Mouse (Mus musculus) layer of hippocampus, adult 2 months (tissue): ENCODE measurements around the gene Wnk1. TPM values are rescaled to one million over a fixed set of nuclear protein-coding genes. Genes with fewer than 3 reads are reported as not detected.

ENCODE experiments used
- DNase-seq, 2 experiments: peaks; one replicate each; pipeline ENCODE4 v3.0.0; 2022; ENCODE audit warnings: low spot score in 2 of 2
- H3K27ac ChIP-seq: fragments of 200-600 bp; 2 replicates; pipeline ENCODE4 v1.8.1; 2022
- H3K4me3 ChIP-seq: fragments of 200-600 bp; 2 replicates; pipeline ENCODE4 v1.8.1; 2022; ENCODE audit warnings: mild to moderate bottlenecking
- CTCF ChIP-seq: fragments of 200-600 bp; conservative IDR thresholded peaks from 2 replicates; pipeline ENCODE4 v1.8.1; 2022; ENCODE audit warnings: antibody characterized with exemption, mild to moderate bottlenecking, moderate library complexity
- total RNA-seq, 2 experiments: library from RNA; stranded (reverse); gene quantifications; 2 replicates each; pipeline ENCODE4 v1.2.3; 2021

The Wnk1 gene
- total RNA-seq, 2 experiments from 2014 or later = 185 to 194 TPM

GRCm38 (mm10) chr6:120065552-120066177 lies 27.2 kb upstream of the Wnk1 start:
- H3K27ac ChIP-seq = no peak overlapping the region
- no peak overlapping the region for H3K4me3 ChIP-seq
- DNase-seq = no peak
- no peak for TF ChIP-seq CTCF

GRCm38 (mm10) chr6:120064627-120065026 lies 26.2 kb upstream of the Wnk1 start:
- DNase-seq = no peak
- no peak for TF ChIP-seq CTCF
- H3K27ac ChIP-seq = peak overlapping the region; percentile 28; the same call in 1 of the 2 replicates
- H3K4me3 ChIP-seq = no peak overlapping the region

- DNase-seq = peak in 1 of 2 experiments; percentile 3
- no peak overlapping the region for H3K4me3 ChIP-seq
- no peak for TF ChIP-seq CTCF
- H3K27ac ChIP-seq = peak overlapping the region; percentile 68
Measured at GRCm38 (mm10) chr6:120062934-120063333, 24.5 kb upstream of the Wnk1 start.

- H3K4me3 ChIP-seq = no peak overlapping the region
- TF ChIP-seq CTCF = no peak
- no peak overlapping the region for H3K27ac ChIP-seq
- DNase-seq = no peak
Measured at GRCm38 (mm10) chr6:120055666-120056540, 17.4 kb upstream of the Wnk1 start.

- DNase-seq = no peak
- Histone ChIP-seq H3K4me3 (no peak overlapping the region), H3K27ac (no peak overlapping the region)
- no peak for TF ChIP-seq CTCF
Measured at GRCm38 (mm10) chr6:120054412-120054811, 15.9 kb upstream of the Wnk1 start.

GRCm38 (mm10) chr6:120047705-120048292 lies 9.3 kb upstream of the Wnk1 start:
- H3K27ac ChIP-seq = no peak overlapping the region
- no peak overlapping the region for H3K4me3 ChIP-seq
- no peak for DNase-seq
- no peak for TF ChIP-seq CTCF

GRCm38 (mm10) chr6:120045406-120045805 lies 6.9 kb upstream of the Wnk1 start:
- no peak for DNase-seq
- no peak for TF ChIP-seq CTCF
- H3K4me3 ChIP-seq = no peak overlapping the region
- H3K27ac ChIP-seq = no peak overlapping the region

- DNase-seq = no peak
- H3K27ac ChIP-seq = no peak overlapping the region
Measured at GRCm38 (mm10) chr6:120042632-120043220, 4.3 kb upstream of the Wnk1 start.

GRCm38 (mm10) chr6:120040557-120040857 lies 2.0 kb upstream of the Wnk1 start:
- no peak for DNase-seq
- no peak for TF ChIP-seq CTCF
- Histone ChIP-seq H3K4me3 (no peak overlapping the region), H3K27ac (no peak overlapping the region)

More at GRCm38 (mm10) chr6:120042632-120043220, 4.3 kb upstream of the Wnk1 start:
- no peak for TF ChIP-seq CTCF
- H3K4me3 ChIP-seq = no peak overlapping the region

GRCm38 (mm10) chr6:120039668-120040556 lies 1.4 kb upstream of the Wnk1 start:
- TF ChIP-seq CTCF = peak; percentile 87
- Histone ChIP-seq H3K27ac (peak overlapping the region; percentile 87), H3K4me3 (peak overlapping the region; percentile 90)
- peak; percentile 53 to 81 for DNase-seq

GRCm38 (mm10) chr6:120039256-120039563 lies 738 bp upstream of the Wnk1 start:
- peak overlapping the region; percentile 87 for H3K27ac ChIP-seq
- TF ChIP-seq CTCF = no peak
- DNase-seq = no peak
- H3K4me3 ChIP-seq = peak overlapping the region; percentile 90

GRCm38 (mm10) chr6:120037636-120038365 lies 671 bp downstream of the Wnk1 start:
- peak overlapping the region; percentile 90 for H3K4me3 ChIP-seq
- TF ChIP-seq CTCF = no peak
- peak overlapping the region; percentile 98 for H3K27ac ChIP-seq
- peak; percentile 29 to 53 for DNase-seq
